Mouse (Mus musculus): ENCODE measurements at regions not wholly inside any gene's neighbourhood (a gene's known extent, or its start where the extent isn't known, plus 50 kb on each side); places are given as distances from the start of the nearest gene placed in this dataset.

DNA sequence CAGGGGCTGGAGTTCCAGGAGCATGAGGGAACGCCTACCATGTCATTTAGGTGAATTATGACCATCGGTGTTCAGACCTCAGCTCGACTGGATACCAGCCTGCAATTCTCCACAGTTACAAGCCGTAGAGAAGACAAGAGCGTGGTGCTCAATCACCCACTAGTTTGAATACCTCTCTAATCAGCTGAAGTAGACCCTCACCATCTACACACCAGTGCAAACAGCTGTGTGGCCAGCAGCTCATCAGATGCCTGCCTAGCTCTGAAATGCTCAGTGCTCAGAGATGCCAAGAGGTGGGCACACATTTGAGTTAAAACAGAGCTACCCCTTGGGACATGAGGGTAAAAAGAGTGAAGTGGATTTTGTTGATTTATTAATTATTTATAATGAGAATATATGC is 660.2 kb downstream of the Magi1 start:
- no peak for DNase-seq

DNA sequence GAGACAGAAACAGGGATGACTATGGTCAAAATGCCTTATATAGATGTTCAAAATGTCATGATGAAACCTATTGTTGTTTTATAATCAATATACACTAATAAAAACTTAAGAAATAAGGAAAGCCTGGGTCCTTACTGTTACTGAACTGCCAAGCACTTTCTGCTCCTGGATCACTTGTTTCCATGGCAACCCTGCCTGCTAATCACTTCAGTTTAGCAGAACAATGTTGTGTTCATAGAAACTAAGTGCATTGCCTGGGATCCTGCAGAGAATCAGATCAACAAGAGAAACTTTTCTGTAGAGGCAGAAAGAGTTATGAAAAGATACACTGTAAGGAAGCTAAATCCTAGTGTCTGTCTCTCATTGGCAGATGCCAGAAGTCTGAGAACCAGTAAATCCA is 666.8 kb downstream of the Magi1 start:
- DNase-seq = no peak

DNA sequence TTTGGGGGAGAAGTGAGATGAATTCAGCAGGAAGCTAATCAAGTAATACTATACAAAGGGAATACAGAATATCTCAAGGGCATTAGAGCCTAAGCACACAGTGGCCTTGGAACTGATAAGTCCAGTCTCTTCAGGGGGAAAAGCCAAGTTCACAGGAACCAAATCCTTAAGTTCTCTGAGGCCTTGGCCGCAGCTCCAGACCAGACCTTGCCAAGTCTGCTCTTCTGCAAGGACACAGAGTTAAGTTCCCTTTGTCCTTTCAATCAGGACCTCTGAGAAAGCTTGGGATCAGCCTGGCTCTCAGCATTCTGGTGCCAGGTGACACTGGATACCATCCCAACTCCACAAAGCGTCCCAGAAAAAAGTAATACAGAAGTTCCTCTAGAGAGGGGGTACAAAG is 657.1 kb upstream of the Adamts9 start:
- no peak for DNase-seq

DNA sequence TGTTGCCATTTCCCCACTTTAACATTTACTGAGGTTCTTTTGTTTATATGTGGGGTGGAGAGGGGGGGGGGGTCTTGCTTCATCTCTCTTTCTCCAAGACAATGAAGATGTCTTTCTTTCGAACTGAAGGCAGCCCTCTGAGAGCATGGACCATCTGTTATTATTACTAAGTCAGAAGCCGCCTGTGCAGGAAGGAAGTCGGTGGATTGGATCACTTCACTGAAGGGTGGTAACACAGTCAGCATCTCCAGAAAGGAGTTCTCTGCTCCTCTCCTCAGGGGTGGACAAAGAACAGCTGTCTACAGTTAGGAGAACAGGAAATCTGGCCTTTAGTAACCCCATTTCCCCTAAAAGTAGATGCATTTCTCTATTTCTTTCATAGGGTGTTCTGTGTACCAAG is 656.1 kb upstream of the Adamts9 start:
- no peak for DNase-seq

DNA sequence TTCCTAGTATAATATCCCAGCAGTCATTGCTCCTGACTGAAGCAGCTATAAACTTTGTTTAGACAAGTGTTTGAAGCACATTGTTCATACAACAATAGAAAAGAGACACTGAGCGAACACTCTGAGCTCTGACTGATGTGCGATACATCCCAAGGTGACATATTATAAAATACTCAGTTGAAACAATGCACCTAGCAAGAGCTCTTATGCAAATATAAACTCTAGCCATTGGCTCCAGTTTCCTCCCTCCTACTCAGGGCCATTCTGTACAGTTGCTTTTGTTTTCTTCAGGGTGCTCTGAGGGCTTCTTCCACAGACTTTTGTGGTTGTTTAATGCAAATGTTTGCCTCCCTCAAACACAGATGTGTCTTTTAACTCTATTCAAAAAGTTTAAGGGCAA is 646.6 kb upstream of the Adamts9 start:
- no peak for DNase-seq

DNA sequence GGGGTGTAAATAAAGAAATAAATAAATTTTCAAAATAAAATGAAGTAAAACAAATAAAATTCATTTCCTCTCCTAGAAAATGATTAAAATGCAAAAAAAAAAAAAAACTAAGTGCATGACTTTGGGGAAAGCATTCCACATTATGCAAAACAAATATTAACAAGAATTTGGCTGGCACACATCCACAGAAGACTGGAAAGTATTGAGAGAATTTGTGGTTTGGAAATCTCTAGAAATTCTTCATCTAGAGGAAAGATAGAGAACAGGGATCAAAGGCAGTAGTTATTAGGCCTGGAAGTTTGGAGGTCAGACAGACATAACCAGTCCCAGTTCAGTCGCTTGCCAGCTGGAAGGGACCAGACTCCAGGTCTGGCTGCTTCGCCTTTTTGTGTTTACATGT is 643.6 kb upstream of the Adamts9 start:
- DNase-seq = peak; percentile 9

DNA sequence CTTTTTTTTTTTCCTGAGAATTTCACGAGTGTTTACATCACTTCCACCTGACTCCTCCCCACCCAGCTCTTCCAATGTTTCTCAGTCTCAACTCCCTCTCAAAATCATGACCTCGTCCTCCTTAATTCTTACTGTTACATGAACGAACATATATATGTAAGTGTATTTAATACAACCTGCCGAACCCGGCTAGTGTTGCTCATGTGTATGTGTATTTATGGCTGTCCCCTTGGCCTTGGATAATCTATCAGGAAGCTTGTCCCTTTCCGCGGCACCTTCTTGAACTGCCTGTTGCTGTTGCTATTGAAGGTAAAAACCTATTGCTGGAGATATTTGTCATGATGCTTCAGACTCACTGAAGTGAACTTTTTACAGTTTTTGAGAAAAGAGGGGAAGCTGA is 637.8 kb upstream of the Adamts9 start:
- DNase-seq = no peak

DNA sequence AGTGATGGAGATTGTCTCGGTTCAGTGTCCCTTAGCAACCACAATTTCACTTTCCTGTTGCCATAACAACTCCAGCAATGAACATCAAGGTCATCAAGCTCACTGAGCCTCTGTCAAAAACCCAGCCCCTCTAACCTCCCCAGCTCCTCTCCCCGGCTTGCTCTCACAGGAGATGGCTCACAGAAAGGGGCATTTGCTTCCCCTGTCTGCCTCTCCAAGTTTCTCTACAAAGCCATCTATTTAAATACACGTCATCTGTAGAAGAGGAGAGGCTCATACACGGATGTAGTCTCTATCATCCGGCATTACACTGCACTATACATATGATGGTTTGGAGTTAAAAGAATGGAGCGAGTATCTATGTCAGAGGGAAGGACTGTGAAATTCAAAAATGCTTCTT is 637.4 kb upstream of the Adamts9 start:
- DNase-seq = no peak

DNA sequence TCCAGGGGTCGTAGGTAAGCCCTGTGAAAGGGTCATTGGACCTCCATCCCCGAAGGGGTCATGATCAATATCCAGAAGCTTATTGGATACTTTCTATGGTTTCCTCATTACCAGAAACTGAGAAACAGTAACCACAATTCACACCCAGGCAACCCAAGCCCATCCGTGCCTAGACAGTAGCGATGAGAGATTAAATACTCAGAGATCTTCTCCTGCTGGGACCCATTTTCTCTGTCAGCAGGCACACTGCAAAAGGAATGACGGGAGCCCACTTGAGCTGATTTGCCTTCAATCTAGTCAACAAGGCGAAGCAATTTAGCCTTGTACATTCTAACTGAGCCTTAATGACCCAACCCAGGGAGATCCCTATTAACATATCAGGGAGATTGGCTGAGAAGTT is 632.0 kb upstream of the Adamts9 start:
- DNase-seq = no peak

DNA sequence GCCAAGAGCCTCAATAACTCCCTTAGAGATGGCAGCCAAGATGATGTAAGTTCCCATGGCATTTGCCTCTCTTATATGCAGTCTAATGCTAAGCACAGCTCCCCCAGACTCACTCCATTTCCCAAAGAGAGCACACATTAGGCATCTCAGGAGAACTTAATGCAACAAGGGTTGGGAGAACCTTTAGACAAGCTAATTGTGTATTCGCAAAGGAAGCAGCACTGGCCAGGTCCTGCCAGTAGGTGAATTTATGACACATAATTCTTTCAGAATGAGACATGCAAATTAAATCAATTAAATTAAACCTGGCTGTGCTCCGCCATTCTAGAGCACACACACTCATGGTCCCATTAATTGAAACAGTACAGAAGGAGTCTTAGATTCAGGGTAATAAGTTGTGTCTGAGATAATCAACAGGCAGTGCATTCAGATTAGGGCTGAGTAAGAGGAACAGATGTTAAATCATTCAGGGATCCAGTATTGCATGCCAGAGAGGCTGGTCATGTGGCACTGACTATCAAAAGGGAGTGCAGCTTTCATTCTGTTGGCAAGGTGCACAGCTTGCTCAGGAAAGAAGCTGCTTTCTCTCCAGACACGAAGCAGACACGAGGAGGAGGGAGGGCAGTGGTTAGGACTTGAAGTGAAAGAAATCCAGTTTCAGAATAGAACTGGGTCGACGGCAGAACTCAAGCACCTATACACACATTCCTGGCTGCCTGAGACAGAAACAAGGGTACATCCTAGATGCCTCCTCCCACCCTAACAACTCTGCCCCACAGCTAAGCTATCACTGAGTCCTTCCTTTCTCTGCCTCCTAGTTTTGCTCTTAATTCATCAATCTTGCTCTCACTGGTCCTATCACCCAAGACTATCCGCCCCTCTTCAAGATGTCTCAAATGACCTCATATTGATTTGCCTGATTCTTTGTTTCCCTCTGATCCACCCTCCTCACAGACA is 630.7 kb upstream of the Adamts9 start:
- peak; percentile 39 for DNase-seq

DNA sequence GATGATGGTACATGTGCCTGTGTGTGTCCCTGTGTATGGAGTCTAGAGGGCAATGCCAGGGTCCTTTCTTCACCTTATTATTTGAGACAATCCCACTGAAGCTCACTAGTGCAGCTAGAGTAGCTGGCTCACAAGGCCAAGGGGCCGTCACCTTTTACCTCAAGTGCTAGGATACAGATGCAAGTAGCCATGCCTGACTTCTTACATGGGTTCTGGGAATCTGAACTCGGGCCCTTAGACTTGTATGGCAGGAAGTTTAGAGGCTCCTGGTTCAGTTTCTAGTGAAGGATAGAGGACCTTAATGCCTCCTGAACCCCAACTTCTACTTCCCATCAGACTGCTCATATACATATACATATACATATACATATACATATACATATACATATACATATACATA is 626.6 kb upstream of the Adamts9 start:
- no peak for DNase-seq

DNA sequence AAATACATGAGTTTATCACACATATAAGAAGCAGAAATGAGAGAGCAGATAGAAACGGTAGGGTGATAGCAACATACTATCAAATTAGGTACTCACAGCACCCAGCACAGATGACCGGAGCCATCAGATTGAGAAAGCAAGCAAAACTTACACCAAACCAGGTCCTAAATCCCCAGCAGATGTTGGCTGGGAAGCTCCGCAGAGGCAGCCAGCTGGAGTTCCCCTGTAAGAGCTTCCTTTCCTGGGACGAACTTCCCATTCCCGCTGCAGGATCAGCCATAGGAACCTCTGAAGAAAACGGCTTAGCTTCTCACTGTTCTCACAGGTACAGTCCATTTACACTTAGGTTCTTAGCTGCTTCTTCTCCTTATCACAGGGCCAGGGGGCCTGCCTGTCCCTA is 625.9 kb upstream of the Adamts9 start:
- DNase-seq = no peak

DNA sequence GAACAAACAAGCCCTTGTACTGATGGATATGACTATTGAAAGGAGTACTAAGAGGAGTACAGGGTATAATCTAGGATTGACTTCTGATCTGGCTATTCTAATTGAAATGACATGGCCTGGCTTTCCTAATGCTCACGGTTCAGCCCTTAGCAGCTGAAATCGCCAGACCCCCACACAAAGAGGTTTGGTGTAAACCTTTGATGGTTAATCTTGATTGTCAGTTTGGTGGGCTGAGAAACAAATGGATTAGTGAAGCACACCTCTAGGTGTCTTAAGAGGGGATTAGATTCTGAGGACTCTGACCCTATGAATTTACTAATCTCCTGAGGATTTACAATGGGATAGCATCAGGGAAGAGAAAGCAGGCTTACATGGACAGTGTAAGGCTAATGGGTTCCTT is 623.4 kb upstream of the Adamts9 start:
- no peak for DNase-seq

DNA sequence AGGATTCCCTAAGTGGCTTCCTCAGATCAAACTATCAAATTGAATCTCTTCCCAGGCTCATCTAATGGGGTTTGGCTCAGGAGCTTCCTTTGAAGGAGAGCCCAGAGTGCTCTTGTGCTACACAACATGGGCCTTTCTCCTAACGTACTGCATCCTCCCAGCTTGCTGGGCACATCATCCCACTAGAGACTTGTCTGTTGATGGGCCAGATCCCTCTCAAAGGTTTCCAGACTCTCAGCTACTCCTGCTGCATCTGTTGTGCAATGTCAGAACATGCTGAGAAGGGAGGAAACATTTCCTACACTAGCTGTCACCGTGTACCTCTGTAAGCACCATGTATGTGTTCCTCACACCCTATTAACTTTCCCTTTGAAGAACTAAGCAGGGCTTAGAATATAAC is 605.0 kb upstream of the Adamts9 start:
- no peak for DNase-seq

DNA sequence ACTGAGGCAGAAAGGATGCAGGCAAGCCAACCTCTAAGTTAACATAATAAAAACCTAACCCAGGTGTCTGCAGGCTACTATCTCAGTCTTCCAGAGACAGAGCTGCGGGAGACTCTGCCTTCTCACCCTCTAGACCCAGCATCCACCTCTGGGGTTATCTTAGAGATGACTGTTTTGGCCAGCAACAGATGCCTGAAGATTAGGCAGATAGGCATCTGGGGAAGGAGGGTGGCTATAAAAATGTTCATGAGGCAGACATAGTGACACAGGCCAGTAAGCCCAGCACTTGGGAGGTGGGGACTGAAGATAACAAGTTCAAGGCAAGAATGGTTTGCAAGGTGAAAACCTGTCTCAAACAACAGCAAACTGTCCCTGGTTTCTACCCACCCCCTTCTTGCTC is 601.0 kb upstream of the Adamts9 start:
- DNase-seq = no peak

DNA sequence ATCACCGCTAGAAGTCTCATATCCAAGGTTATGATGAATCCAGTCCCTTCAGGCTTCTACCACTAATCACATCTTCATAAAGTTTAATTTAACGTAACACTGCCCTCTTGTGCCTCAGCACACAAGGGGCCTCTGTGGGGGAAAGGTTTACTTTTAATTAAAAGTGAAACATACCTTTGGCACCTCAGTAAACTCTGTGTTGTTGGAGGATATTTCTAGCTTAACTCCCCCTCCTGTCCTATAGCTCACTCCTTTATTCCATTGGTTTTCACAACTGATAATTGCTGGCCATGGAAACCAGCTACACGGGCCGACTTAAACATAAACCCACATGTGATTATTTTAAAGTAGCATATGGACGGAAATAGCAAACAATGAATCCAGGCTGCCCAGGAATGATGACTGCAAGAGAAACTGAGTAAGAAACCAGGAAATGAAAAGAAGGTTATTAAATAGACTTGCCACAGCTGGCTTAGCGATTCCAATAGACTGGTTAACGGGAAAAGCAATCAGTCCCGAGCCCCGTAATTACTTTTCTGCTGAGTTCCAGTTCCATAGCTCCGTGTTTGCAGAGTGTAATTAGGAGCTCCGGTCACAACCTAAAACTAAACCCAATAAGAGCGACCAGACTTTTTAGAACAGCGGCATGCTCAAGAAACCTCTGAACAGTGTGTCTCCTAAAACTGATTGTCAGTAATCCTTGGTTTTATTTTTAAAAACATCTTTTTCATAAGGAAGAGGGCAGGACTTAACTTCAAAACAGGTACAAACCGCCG is 600.2 kb upstream of the Adamts9 start:
- peak; percentile 11 for DNase-seq

DNA sequence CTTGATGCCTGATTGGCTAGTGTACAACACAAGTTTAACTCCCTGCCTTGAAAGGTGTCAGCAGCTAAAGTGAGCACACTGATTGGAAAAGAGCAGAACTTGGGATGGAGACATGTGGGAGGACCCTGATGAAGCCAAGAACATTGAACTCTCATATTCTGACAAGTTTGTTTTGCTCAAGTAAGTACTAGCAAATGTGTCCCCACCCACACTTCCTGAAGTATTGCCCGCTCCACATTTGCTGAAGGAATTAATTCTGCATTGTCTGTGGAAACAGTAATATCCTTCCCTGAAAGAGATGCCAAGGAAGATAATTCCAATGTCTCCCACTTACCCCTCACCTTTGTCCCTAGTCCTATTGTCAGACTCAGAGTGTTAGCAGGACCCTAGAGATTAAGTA is 596.3 kb upstream of the Adamts9 start:
- no peak for DNase-seq

DNA sequence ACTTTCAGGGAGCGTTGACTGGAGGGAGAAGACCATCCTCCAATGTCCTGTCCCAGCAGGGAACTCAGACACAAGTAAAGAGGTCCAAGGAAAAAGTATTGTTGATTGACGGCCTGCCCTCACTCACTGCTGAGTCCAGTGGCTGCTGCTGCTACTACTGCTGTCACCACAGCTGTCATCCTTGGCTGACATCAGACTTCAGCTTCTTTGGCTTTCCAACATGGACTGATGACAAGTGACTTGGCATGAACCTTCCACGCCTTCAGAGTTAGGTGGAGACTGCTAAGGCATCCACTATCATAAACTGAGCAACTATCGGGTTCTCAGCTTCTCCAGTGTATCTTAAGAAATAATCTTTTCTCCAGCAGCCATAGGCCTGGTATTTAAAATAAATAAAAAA is 595.9 kb upstream of the Adamts9 start:
- DNase-seq = no peak

DNA sequence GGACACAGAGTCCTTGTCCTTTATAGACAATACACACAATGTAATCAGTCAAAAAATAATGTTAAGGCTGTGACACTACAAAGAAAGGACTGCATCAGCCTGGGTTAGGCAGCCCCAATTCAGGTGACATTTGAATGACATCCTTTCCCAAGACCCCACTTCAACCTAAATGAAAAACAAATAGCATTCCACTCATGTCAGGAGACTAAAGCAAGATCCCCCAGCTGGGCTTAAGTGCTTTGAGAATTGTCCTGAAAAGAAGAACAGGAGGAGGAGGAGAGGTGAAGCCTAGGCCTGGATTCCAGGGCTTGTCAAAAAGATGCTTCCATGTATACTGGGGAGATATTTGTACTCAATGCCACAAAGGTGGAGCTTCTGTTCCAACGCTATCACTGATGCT is 594.7 kb upstream of the Adamts9 start:
- peak; percentile 34 for DNase-seq

DNA sequence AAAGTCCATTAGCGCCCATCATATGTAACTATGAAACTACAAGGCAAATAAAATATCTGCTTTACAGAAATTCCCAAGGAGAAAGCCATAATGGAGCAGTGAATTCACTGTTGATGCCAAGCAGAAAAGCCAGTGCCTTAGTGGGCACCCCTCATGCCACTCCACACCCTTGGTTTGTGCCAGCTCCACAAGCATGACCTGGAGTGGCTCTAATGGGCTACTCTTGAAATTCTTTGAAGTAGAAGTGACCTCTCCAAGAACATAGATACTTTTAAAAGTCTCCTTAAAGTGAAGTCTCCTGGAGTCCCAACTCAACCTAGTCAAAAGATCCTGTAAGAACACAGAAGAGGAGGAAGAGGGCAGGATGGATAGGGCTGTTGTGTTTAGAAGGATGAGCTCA is 593.8 kb upstream of the Adamts9 start:
- DNase-seq = no peak

DNA sequence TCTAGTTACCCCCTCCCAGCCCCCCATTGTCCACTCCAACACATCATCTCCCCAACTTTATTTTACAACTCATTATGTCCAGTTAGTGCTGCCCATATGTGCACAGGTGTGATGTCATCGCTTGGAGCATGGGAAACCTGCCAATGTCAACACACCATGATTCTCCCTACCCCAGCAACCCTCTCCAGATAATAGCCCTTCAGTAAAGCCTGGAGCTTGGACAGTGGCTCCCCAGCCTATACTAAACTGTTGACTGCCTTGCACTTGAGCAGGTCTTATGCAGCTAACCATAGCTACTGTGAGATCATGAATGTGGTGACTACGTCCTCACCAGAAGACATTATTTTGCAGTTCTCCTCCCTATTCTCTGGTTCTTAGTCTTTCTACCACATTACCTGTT is 570.5 kb upstream of the Adamts9 start:
- no peak for DNase-seq

DNA sequence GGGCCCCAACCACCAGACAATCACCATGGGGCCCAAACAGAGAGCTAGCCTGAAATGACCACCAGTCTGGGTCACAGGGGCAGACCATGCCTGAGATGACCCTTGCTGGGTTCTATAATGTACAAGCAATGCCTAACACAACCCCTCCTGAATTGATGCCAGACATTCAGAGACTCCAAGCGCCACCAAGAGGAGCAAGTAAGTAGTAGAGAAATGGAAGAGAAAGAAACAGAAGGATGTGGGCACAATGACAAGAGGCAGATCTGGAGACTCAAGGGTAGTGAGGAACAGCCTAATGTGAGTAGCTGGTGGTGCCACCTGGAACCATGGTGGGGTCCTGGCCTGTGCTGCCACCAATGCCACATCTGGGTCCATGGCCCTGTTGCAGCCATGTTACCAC is 566.6 kb upstream of the Adamts9 start:
- DNase-seq = no peak

DNA sequence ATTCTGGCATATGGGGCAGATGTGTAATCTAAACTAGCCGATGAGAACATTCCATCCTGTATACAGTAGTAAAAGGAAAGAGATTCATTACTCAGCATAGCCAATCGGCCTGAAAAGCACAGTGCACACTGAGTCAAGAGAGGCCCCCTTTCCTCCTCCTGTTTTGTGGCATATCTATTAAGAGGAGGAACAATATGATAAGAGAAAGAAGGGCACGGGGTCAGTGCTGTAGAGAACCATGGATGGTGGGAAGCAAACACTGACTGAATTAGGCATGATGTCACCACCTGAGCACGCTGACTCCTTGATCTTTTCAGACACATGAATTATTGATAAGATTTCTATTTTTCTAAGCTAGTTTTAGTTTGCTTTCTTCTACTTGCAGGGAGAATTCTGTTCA is 554.5 kb upstream of the Adamts9 start:
- DNase-seq = no peak
